Mouse (Mus musculus) hindlimb bud, embryonic 11.5 days (tissue): Measurements from ENCODE around the gene Oosp2.

Source experiments
- DNase-seq: peaks from one replicate; pipeline ENCODE4 v3.0.0-alpha.2; 2012; ENCODE audit warnings: low read depth, low spot score; ENCODE audit errors: extremely low spot score

The Oosp2 gene

DNA sequence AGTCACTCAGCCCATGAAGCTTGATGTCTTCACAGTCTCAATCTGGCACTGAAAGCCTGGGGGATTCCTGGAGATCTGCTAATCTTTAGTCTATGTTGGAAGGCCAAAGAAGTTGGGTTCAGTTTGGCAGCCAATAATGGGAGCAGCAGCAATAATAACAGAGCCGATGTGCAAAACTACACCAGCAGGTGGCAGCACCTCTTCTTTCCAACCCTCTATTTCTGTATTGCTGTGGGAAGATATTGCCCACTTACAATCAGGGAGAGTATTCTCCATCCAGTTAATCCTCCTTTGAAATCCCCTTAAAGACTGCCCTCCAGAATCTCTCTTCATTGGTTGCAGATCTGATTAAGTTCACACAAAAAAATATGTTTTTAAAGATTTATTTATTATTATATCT, 52.2 kb downstream of the Oosp2 start:
- no peak for DNase-seq

DNA sequence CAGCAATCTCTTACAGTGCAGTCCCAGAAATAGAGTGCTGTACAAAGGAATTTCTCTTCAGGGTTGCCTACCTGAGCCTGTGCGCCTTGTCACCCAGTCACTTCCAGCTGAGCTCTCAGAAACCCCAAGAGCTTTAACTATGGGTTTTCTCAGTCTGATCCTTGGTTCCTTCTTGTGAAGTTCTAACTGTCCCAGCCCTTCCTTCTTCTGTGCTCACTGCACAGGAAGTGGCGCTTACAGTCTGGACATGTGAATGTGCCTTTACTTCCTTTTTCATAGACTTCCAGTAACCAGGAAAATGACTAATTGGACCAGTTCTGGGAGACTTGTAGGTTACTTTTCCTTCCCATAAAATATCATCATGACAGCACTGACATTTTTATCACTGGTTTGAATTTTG, 55.8 kb downstream of the Oosp2 start, which contains the start of gene Ms4a6d:
TSS of gene Ms4a6d (minus strand) at position 247 of the 400 bp plus-strand sequence.
- DNase-seq, result no peak

DNA sequence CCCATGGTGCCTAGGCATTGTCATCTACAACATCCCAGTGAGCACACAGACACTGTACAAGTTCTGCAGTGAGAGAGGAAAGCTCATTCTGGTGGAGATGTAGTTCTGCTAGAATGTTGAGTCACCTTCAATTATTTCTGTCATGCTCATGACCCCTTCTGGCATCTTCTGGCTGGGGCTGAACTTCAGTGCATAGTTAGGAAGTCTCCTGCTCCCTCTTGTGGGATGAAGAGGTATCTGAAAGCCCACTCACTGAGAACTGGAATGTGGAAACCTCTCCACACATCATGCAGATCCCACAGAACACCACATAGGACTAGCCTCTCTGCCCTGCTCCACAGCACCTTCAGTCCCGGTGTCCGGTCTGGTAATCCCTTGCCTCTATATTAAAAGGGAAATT, 58.3 kb downstream of the Oosp2 start:
- DNase-seq, result no peak

DNA sequence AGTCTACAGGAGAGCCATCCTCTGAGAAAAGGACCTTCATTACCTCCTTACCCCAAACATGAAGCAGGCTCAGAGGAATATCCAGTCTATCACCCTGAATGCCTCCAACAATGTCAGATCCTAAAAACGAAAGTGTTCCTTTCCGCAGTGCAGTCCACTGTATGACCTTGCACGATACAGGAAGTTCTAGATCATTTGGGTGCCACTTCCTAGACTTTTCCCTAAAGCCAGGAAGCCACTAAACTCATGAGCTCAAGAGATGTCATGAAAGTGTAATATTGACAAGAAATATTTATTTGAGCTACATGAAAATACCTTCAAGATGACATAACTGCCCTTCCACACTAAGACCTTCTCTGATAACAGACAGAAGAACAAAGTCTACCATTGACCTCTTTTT, 59.0 kb downstream of the Oosp2 start:
- DNase-seq, result no peak
